Mouse (Mus musculus) midbrain, embryonic 10.5 days (tissue): Measurements from ENCODE around the gene Fkbp10. TPM values are rescaled to one million over a fixed set of nuclear protein-coding genes. Genes with fewer than 3 reads are reported as not detected.
A peak's percentile ranks its signal among the peaks of the same experiment; 100 is the strongest.

ENCODE experiments used
- DNase-seq: peaks from one replicate; pipeline ENCODE4 v3.0.0-alpha.2; 2017; ENCODE audit warnings: low spot score
- H3K27ac ChIP-seq: fragments of 300-500 bp; sonication (generic); replicated peaks from 2 replicates; pipeline ENCODE4 v1.5.1; 2016; ENCODE audit warnings: mild to moderate bottlenecking
- H3K27me3 ChIP-seq: fragments of 300-500 bp; sonication (generic); 2 replicates; pipeline ENCODE4 v1.6.1; 2016; ENCODE audit warnings: low read depth, mild to moderate bottlenecking; ENCODE audit not compliant: poor library complexity, severe bottlenecking
- H3K36me3 ChIP-seq: fragments of 300-500 bp; sonication (generic); 2 replicates; pipeline ENCODE4 v1.6.1; 2016; ENCODE audit warnings: mild to moderate bottlenecking, moderate library complexity
- H3K4me1 ChIP-seq: fragments of 300-500 bp; sonication (generic); 2 replicates; pipeline ENCODE4 v1.6.1; 2016
- H3K4me3 ChIP-seq: fragments of 300-500 bp; sonication (generic); 2 replicates; pipeline ENCODE4 v1.5.1; 2016; ENCODE audit warnings: mild to moderate bottlenecking, moderate library complexity
- H3K9me3 ChIP-seq: fragments of 300-500 bp; sonication (generic); replicated peaks from 2 replicates; pipeline ENCODE4 v1.6.1; 2016; ENCODE audit warnings: mild to moderate bottlenecking
- WGBS: fragments of 180-500 bp; shearing (Covaris S2); methylation state at CpG from one replicate; pipeline ENCODE4 v1.1.7; 2016; 5-methylcytosine and 5-hydroxymethylcytosine counted together
- polyA plus RNA-seq: library from polyadenylated mRNA; unstranded; fragments of >200 nt; fragmentation: Nextera tagmentation; extraction: Ambion mirVana; gene quantifications from 2 replicates; pipeline ENCODE4 v1.2.1, GENCODE M21; 2016

The Fkbp10 gene
- polyA plus RNA-seq, 1 experiment from 2014 or later, result 44.6 TPM

DNA sequence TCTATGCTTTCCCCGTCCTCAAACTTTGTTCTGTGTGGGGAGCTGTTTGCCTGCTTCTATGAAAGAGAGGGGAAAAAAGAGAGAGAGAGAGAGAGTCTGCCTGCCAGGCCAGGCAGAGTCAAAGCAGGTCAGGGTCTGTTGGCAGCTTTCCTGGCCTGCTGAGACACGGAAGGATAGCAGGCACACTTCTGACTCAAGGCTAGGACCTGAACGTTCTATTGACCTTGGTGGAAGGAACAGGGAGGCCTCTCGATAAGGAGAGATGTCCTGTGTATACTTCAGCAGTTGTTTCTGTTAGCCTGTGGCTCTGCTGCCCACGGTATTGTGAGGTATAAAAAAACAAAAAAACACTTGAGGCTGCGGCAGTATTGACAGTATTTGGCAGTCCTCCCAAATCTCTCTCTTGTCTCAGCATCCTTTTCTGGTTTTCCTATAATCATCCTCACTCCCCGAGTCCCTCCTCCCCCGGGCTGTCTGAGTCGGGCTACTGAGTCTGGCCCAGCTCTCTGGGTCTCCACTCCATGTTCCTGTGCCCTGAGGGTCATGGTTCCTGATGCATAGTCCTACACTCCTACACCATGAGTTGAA, 13.2 kb downstream of the Fkbp10 start:
- no peak overlapping the region for H3K27ac ChIP-seq

GRCm38 (mm10) chr11:100430052-100430451, 14.6 kb downstream of the Fkbp10 start:
- Histone ChIP-seq H3K36me3 (peaks cover 60% of the 10 kb centered on the region), H3K4me1 (0 out of 2 replicates have a peak, but pooled peaks cover 2% of the 10 kb centered on the region), H3K27me3 (no peaks in the 10 kb centered on the region), H3K27ac (no peak overlapping the region), H3K4me3 (no peak overlapping the region), H3K9me3 (no peaks in the 10 kb centered on the region)
- DNase-seq, result no peak
- 91% methylated on average over 7 of the region's 7 CpGs for WGBS

More for the DNA sequence above, 13.2 kb downstream of the Fkbp10 start:
- Histone ChIP-seq H3K27me3 (no peaks in the 10 kb centered on the region), H3K4me3 (no peak overlapping the region), H3K9me3 (no peaks in the 10 kb centered on the region), H3K4me1 (no peaks in the 10 kb centered on the region), H3K36me3 (peaks cover 51% of the 10 kb centered on the region)
- DNase-seq, result no peak
- 88% methylated on average over 9 of the region's 9 CpGs for WGBS

- H3K27me3 ChIP-seq, result no peaks in the 10 kb centered on the region
- H3K27ac ChIP-seq, result no peak overlapping the region
- no peak overlapping the region for H3K4me3 ChIP-seq
- no peaks in the 10 kb centered on the region for H3K9me3 ChIP-seq
- peaks cover 79% of the 10 kb centered on the region for H3K36me3 ChIP-seq
- no peak for DNase-seq
- 92% methylated on average over 5 of the region's 5 CpGs for WGBS
- H3K4me1 ChIP-seq, result peaks cover 17% of the 10 kb centered on the region
Observed at GRCm38 (mm10) chr11:100432002-100432401, 16.5 kb downstream of the Fkbp10 start.

DNA sequence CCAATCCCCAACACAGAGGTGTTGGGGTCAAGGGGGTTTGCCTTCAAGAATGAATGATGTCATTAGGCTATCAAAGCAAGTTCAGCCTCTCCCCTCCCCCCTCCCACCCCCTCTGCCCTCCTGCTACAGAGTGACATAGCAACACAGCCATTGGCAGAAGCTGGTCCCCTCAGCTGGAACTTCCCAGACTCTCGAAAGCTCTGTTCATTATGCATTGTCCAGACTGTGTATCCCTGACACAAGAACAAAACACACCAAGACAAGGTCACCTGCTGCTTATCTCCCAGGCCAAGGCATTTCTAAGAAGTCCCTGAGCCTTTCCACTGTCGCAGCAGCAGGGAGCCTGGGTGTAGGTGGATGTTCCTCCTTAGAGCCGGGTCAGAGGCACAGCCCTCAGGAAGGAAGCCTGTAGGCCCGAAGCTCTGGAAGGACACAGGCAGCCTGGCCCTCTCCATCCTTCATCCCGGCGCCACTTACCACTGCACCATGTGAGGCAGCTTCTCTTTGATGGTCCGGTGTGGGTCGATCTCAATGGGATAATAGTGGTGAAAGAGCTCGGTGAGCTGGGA, 20.3 kb downstream of the Fkbp10 start:
- peak; percentile 39 for DNase-seq

GRCm38 (mm10) chr11:100437901-100438300, 22.4 kb downstream of the Fkbp10 start:
- no peaks in the 10 kb centered on the region for H3K9me3 ChIP-seq
- H3K27me3 ChIP-seq, result 0 out of 2 replicates have a peak, but pooled peaks cover 3% of the 10 kb centered on the region
- no peak for DNase-seq
- no peak overlapping the region for H3K4me3 ChIP-seq
- WGBS, result 77% methylated on average over 1 of the region's 1 CpGs
- H3K27ac ChIP-seq, result no peak overlapping the region
- peaks cover 51% of the 10 kb centered on the region for H3K4me1 ChIP-seq
- peaks cover 63% of the 10 kb centered on the region for H3K36me3 ChIP-seq

More for the DNA sequence above, 20.3 kb downstream of the Fkbp10 start:
- H3K36me3 ChIP-seq, result peaks cover 82% of the 10 kb centered on the region
- no peak overlapping the region for H3K27ac ChIP-seq
- no peaks in the 10 kb centered on the region for H3K27me3 ChIP-seq
- H3K4me3 ChIP-seq, result no peak overlapping the region
- no peaks in the 10 kb centered on the region for H3K9me3 ChIP-seq
- peaks cover 41% of the 10 kb centered on the region for H3K4me1 ChIP-seq
- 43% methylated on average over 9 of the region's 9 CpGs for WGBS

- Histone ChIP-seq H3K27ac (peak overlapping the region; percentile 95), H3K4me3 (peak overlapping the region; percentile 87), H3K9me3 (no peaks in the 10 kb centered on the region), H3K4me1 (peaks cover 41% of the 10 kb centered on the region), H3K36me3 (peaks cover 37% of the 10 kb centered on the region), H3K27me3 (0 out of 2 replicates have a peak, but pooled peaks cover 3% of the 10 kb centered on the region)
- peak; percentile 82 for DNase-seq
- 1% methylated on average over 52 of the region's 52 CpGs for WGBS
Observed at GRCm38 (mm10) chr11:100440691-100441522, 25.4 kb downstream of the Fkbp10 start.

DNA sequence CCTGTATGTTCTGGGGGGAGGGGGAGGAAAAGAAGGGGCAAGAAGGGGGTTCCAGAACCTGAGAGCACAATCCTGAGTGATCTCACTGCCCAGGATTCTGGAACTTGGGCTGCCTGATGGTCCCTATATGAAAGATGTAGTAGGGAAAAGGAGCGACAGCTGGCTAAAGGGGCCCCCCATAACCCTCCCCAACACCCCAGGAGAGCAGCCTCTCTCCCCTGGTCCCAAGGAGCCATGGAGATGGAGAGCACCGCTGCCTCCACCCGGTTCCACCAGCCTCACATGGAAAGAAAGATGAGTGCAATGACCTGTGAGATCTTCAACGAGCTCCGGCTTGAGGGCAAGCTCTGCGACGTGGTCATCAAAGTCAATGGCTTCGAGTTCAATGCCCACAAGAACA, 26.3 kb downstream of the Fkbp10 start, which contains the start of the genes Nt5c3b and Klhl10:
Gene Nt5c3b (minus strand): TSS at position 12 of the 400 bp plus-strand sequence.
Gene Klhl10 (plus strand): TSS at position 121 of the 400 bp plus-strand sequence.
- WGBS, result 85% methylated on average over 8 of the region's 8 CpGs
- H3K36me3 ChIP-seq, result peaks cover 29% of the 10 kb centered on the region
- DNase-seq, result no peak
- H3K9me3 ChIP-seq, result no peaks in the 10 kb centered on the region
- peak within 1 kb of the TSS; percentile 95 for H3K27ac ChIP-seq
- H3K27me3 ChIP-seq, result 0 out of 2 replicates have a peak, but pooled peaks cover 3% of the 10 kb centered on the region
- peaks cover 34% of the 10 kb centered on the region for H3K4me1 ChIP-seq
- H3K4me3 ChIP-seq, result peak within 1 kb of the TSS; percentile 87

DNA sequence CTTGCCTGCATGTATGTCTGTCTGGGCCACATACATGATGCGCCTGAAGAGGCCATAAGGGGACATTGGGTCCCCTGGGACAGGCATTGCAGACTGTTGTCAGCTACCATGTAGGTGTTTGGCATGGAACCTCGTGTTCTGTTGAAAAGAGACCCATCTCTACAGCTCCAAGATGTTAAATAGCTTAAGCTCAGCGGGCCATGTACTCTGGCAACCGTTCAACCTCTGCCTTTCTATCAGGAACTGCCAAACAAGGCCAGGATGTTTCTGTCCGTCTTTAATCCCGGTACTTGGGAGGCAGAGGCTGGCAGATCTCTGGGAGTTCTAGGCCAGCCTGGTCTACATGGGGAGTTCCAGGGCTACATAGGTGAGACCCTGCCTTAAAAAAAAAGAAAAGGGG, 27.1 kb downstream of the Fkbp10 start:
- Histone ChIP-seq H3K27ac (no peak overlapping the region), H3K36me3 (peaks cover 20% of the 10 kb centered on the region), H3K4me1 (peaks cover 34% of the 10 kb centered on the region), H3K27me3 (0 out of 2 replicates have a peak, but pooled peaks cover 3% of the 10 kb centered on the region), H3K4me3 (no peak overlapping the region), H3K9me3 (no peaks in the 10 kb centered on the region)
- WGBS, result 90% methylated on average over 6 of the region's 6 CpGs
- no peak for DNase-seq

DNA sequence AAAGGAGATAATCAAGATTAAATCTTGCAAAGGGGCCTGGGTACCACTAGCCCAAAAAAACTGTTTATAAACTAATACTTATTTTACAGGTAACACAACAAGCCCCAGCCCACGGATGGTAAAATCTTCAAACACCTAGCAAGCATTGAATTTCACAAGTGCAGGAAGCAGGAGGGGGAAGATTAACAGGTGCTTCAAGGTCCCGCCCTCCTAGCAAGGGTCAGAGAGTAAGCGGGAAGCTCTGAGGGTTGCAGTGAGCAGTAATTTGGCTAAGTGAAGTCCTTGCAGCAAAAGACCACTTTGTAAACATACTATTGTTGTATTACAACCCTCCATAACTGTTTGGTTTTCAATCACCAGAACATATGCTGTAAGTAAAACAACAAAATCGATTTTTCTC, 41.8 kb downstream of the Fkbp10 start:
- 82% methylated on average over 4 of the region's 4 CpGs for WGBS
- Histone ChIP-seq H3K36me3 (peaks cover 80% of the 10 kb centered on the region), H3K4me3 (no peak overlapping the region), H3K27ac (no peak overlapping the region), H3K27me3 (no peaks in the 10 kb centered on the region), H3K9me3 (0 out of 2 replicates have a peak, but pooled peaks cover 4% of the 10 kb centered on the region), H3K4me1 (no peaks in the 10 kb centered on the region)
- no peak for DNase-seq

GRCm38 (mm10) chr11:100457711-100458110, 42.2 kb downstream of the Fkbp10 start:
- Histone ChIP-seq H3K27me3 (no peaks in the 10 kb centered on the region), H3K27ac (no peak overlapping the region), H3K4me3 (no peak overlapping the region), H3K4me1 (no peaks in the 10 kb centered on the region), H3K36me3 (peaks cover 80% of the 10 kb centered on the region), H3K9me3 (no peaks in the 10 kb centered on the region)
- no peak for DNase-seq
- 94% methylated on average over 5 of the region's 5 CpGs for WGBS

GRCm38 (mm10) chr11:100462699-100463098, 47.2 kb downstream of the Fkbp10 start:
- H3K27me3 ChIP-seq, result no peaks in the 10 kb centered on the region
- H3K4me1 ChIP-seq, result no peaks in the 10 kb centered on the region
- no peaks in the 10 kb centered on the region for H3K9me3 ChIP-seq
- peaks cover 72% of the 10 kb centered on the region for H3K36me3 ChIP-seq
- no peak for DNase-seq
- H3K27ac ChIP-seq, result no peak overlapping the region
- WGBS, result 95% methylated on average over 10 of the region's 10 CpGs
- no peak overlapping the region for H3K4me3 ChIP-seq

- WGBS, result 95% methylated on average over 1 of the region's 1 CpGs
- Histone ChIP-seq H3K27ac (no peak overlapping the region), H3K36me3 (peaks cover 72% of the 10 kb centered on the region), H3K27me3 (no peaks in the 10 kb centered on the region), H3K9me3 (no peaks in the 10 kb centered on the region), H3K4me3 (no peak overlapping the region), H3K4me1 (peaks cover 7% of the 10 kb centered on the region)
- no peak for DNase-seq
Observed at GRCm38 (mm10) chr11:100465229-100465792, 49.8 kb downstream of the Fkbp10 start.
